Comparison of ENCODE assay signal across 9 mouse cellular contexts in genomic region chr10:3810476-3811273, GRCm38 (mm10).
DNase-seq lines count a peak whose midpoint lies in the region; ATAC-seq and TF ChIP-seq lines count a peak whose summit lies in the region.
"Had no signal": no experiment of that assay in that cellular context is flagged by ENCODE, and none has a peak within 500 bp of the region (broad histone marks: within the 10 kb centered on the region; RNA-seq: fewer than 3 reads in every experiment).

No protein-coding gene starts in this region.

- H3K4me3 ChIP-seq in lung, embryonic 15.5 days = no peak overlapping the region
- H3K4me3 ChIP-seq in lung, adult 2 months (replicated peaks; ENCODE audit: extremely low read depth, low read depth, low read length) = no peak overlapping the region
- H3K4me3 ChIP-seq in heart, adult 2 months = no peak overlapping the region
- no peak overlapping the region for H3K4me3 ChIP-seq in stomach, postnatal 0 days (ENCODE audit: low read depth, low read length)
- H3K4me3 ChIP-seq in midbrain, postnatal 0 days (ENCODE audit: low read depth, low read length) = no peak overlapping the region
- H3K4me3 ChIP-seq: midbrain, embryonic 15.5 days had no signal

- no peaks in the 10 kb centered on the region for H3K9me3 ChIP-seq in lung, embryonic 15.5 days
- H3K9me3 ChIP-seq in stomach, postnatal 0 days (ENCODE audit: control insufficient read depth, low read length) = no peaks in the 10 kb centered on the region
- H3K9me3 ChIP-seq in midbrain, postnatal 0 days (ENCODE audit: low read length) = no peaks in the 10 kb centered on the region
- H3K9me3 ChIP-seq: midbrain, embryonic 15.5 days had no signal

- no peak for TF ChIP-seq CTCF in lung, adult 2 months (IDR thresholded peaks at IDR 0.05; ENCODE audit: insufficient read depth, low read length)
- TF ChIP-seq CTCF in heart, adult 2 months (IDR thresholded peaks at IDR 0.05) = no peak
- TF ChIP-seq CTCF in stomach, postnatal 0 days (IDR thresholded peaks at IDR 0.05; ENCODE audit: low read depth) = no peak
- no peak for TF ChIP-seq CTCF in midbrain, postnatal 0 days (IDR thresholded peaks at IDR 0.05)

- 50% methylated on average over 10 of the region's 10 CpGs for WGBS in lung, embryonic 15.5 days
- WGBS in lung, adult 2 months = 44% methylated on average over 10 of the region's 10 CpGs
- WGBS in heart, adult 2 months = 26% methylated on average over 10 of the region's 10 CpGs
- WGBS in stomach, postnatal 0 days = 46% methylated on average over 10 of the region's 10 CpGs
- WGBS in midbrain, postnatal 0 days = 69% methylated on average over 10 of the region's 10 CpGs

- DNase-seq in lung, adult 2 months = no peak
- DNase-seq in heart, adult 2 months = peak; percentile 70 to 82
- DNase-seq in kidney, adult 8-10 months = peak; percentile 31 to 65
- no peak for DNase-seq in stomach, postnatal 0 days (ENCODE audit: low spot score)
- no peak for DNase-seq in cerebellum, adult 8-10 months
- no peak for DNase-seq in thymus, postnatal 36 days
- no peak for DNase-seq in midbrain, postnatal 0 days (ENCODE audit: low spot score)

- no peak for TF ChIP-seq POLR2A in lung, adult 2 months (IDR thresholded peaks at IDR 0.05; ENCODE audit: borderline replicate concordance, extremely low read depth, low read depth, low read length)
- no peak for TF ChIP-seq POLR2A in heart, adult 2 months (IDR thresholded peaks at IDR 0.05; ENCODE audit: insufficient read depth, low read depth, low read length)

- H3K9ac ChIP-seq in lung, embryonic 15.5 days = no peak overlapping the region
- H3K9ac ChIP-seq in heart, adult 2 months (ENCODE audit: low read depth, low read length) = no peak overlapping the region
- no peak overlapping the region for H3K9ac ChIP-seq in stomach, postnatal 0 days (ENCODE audit: low read length)
- no peak overlapping the region for H3K9ac ChIP-seq in midbrain, postnatal 0 days (replicated peaks; ENCODE audit: low read length, poor library complexity, severe bottlenecking)
- H3K9ac ChIP-seq: midbrain, embryonic 15.5 days had no signal

- peak; percentile 57 for ATAC-seq in lung, embryonic 15.5 days (ENCODE audit: borderline replicate concordance, extremely low read depth, low FRiP score, low TSS enrichment)
- ATAC-seq in stomach, postnatal 0 days (ENCODE audit: low FRiP score, low TSS enrichment) = peak; percentile 26; the same call in 1 of the 2 replicates
- ATAC-seq in midbrain, postnatal 0 days (ENCODE audit: low FRiP score) = no peak
- ATAC-seq: midbrain, embryonic 15.5 days had no signal

- TF ChIP-seq EP300 in heart, adult 2 months (IDR thresholded peaks at IDR 0.05; ENCODE audit: insufficient read depth, low read depth, low read length) = peak; percentile 47; the same call in 1 of the 2 replicates
- TF ChIP-seq EP300 in stomach, postnatal 0 days (optimal IDR thresholded peaks at IDR 0.05) = no peak

- H3K4me1 ChIP-seq in lung, embryonic 15.5 days = no peaks in the 10 kb centered on the region
- H3K4me1 ChIP-seq in lung, adult 2 months (ENCODE audit: control insufficient read depth, insufficient read depth, low read length) = peaks cover 5% of the 10 kb centered on the region
- H3K4me1 ChIP-seq in heart, adult 2 months (ENCODE audit: control insufficient read depth, insufficient read depth, low read length) = peaks cover 5% of the 10 kb centered on the region
- H3K4me1 ChIP-seq in stomach, postnatal 0 days (replicated peaks; ENCODE audit: control insufficient read depth, insufficient read depth) = no peaks in the 10 kb centered on the region
- H3K4me1 ChIP-seq in midbrain, postnatal 0 days (ENCODE audit: insufficient read depth, low read length) = no peaks in the 10 kb centered on the region
- H3K4me1 ChIP-seq: midbrain, embryonic 15.5 days had no signal

- no peaks in the 10 kb centered on the region for H3K79me2 ChIP-seq in heart, adult 2 months (replicated peaks; ENCODE audit: control insufficient read depth, insufficient read depth, low read length)

- no peaks in the 10 kb centered on the region for H3K27me3 ChIP-seq in lung, embryonic 15.5 days
- no peaks in the 10 kb centered on the region for H3K27me3 ChIP-seq in heart, adult 2 months (ENCODE audit: control insufficient read depth, insufficient read depth, low read length)
- H3K27me3 ChIP-seq in stomach, postnatal 0 days (ENCODE audit: control insufficient read depth, insufficient read depth, low read length) = no peaks in the 10 kb centered on the region
- no peaks in the 10 kb centered on the region for H3K27me3 ChIP-seq in midbrain, postnatal 0 days (ENCODE audit: insufficient read depth, low read length)
- H3K27me3 ChIP-seq: midbrain, embryonic 15.5 days had no signal

- intact Hi-C loops in heart, adult 2 months (cut with DNase I) = no loop called here

- no peak overlapping the region for H3K4me2 ChIP-seq in lung, embryonic 15.5 days
- H3K4me2 ChIP-seq in stomach, postnatal 0 days (replicated peaks; ENCODE audit: low read depth) = no peak overlapping the region
- H3K4me2 ChIP-seq in midbrain, postnatal 0 days (ENCODE audit: low read depth, low read length, poor library complexity, severe bottlenecking) = no peak overlapping the region
- H3K4me2 ChIP-seq: midbrain, embryonic 15.5 days had no signal

- H3K27ac ChIP-seq in lung, embryonic 15.5 days = no peak overlapping the region
- 0 out of 2 replicates have a peak overlapping the region, but pooled peaks have one; percentile 26 for H3K27ac ChIP-seq in heart, adult 2 months
- H3K27ac ChIP-seq in stomach, postnatal 0 days (replicated peaks) = no peak overlapping the region
- H3K27ac ChIP-seq in midbrain, postnatal 0 days (ENCODE audit: low read depth, low read length) = no peak overlapping the region
- H3K27ac ChIP-seq: midbrain, embryonic 15.5 days had no signal

- H3K36me3 ChIP-seq in lung, embryonic 15.5 days = no peaks in the 10 kb centered on the region
- peaks cover 2% of the 10 kb centered on the region; the same call in 1 of the 2 replicates for H3K36me3 ChIP-seq in heart, adult 2 months (ENCODE audit: control insufficient read depth, insufficient read depth, low read length)
- no peaks in the 10 kb centered on the region for H3K36me3 ChIP-seq in stomach, postnatal 0 days (ENCODE audit: control insufficient read depth, insufficient read depth, low read length)
- no peaks in the 10 kb centered on the region for H3K36me3 ChIP-seq in midbrain, postnatal 0 days (ENCODE audit: insufficient read depth, low read length)
- H3K36me3 ChIP-seq: midbrain, embryonic 15.5 days had no signal

Comparison
In these comparisons a context has a peak if more than half of its experiments do, and no peak if none do; other contexts are left out.
1. DNase-seq: peak in heart, adult 2 months (2 of 2) and kidney, adult 8-10 months (2 of 2); none in lung, adult 2 months (single experiment), stomach, postnatal 0 days (single experiment), cerebellum, adult 8-10 months (single experiment), thymus, postnatal 36 days (0 of 2) and midbrain, postnatal 0 days (single experiment).